Mouse (Mus musculus) hindbrain, embryonic 13.5 days (tissue): Measurements from ENCODE around the gene Fabp7. TPM values are rescaled to one million over a fixed set of nuclear protein-coding genes. Genes with fewer than 3 reads are reported as not detected.

Source experiments
- ATAC-seq: fragments of 200-750 bp; cut with Nextera tagmentation; 2 replicates; pipeline ENCODE4 v1.8.0; 2017; ENCODE audit warnings: moderate TSS enrichment; ENCODE audit not compliant: low FRiP score
- H3K27ac ChIP-seq: fragments of 300-500 bp; sonication (generic); 2 replicates; pipeline ENCODE4 v1.5.1; 2015; ENCODE audit warnings: inconsistent platforms, mild to moderate bottlenecking, moderate library complexity
- H3K27me3 ChIP-seq: fragments of 300-500 bp; sonication (generic); 2 replicates; pipeline ENCODE4 v1.6.1; 2015; ENCODE audit warnings: mild to moderate bottlenecking, inconsistent platforms
- H3K36me3 ChIP-seq: fragments of 300-500 bp; sonication (generic); 2 replicates; pipeline ENCODE4 v1.6.1; 2015; ENCODE audit warnings: mild to moderate bottlenecking, inconsistent platforms
- H3K4me1 ChIP-seq: fragments of 300-500 bp; sonication (generic); replicated peaks from 2 replicates; pipeline ENCODE4 v1.6.1; 2015; ENCODE audit warnings: inconsistent platforms
- H3K4me2 ChIP-seq: fragments of 300-500 bp; sonication (generic); 2 replicates; pipeline ENCODE4 v1.6.1; 2015; ENCODE audit warnings: inconsistent platforms, mild to moderate bottlenecking, moderate library complexity
- H3K4me3 ChIP-seq: fragments of 300-500 bp; sonication (generic); 2 replicates; pipeline ENCODE4 v1.5.1; 2015; ENCODE audit warnings: mild to moderate bottlenecking, inconsistent platforms
- H3K9ac ChIP-seq: fragments of 300-500 bp; sonication (generic); 2 replicates; pipeline ENCODE4 v1.6.1; 2015; ENCODE audit warnings: mild to moderate bottlenecking, inconsistent platforms
- H3K9me3 ChIP-seq: fragments of 300-500 bp; sonication (generic); 2 replicates; pipeline ENCODE4 v1.6.1; 2016; ENCODE audit warnings: inconsistent platforms
- WGBS: fragments of 180-500 bp; shearing (Covaris S2); methylation state at CpG from one replicate; pipeline ENCODE4 v1.1.7; 2015; 5-methylcytosine and 5-hydroxymethylcytosine counted together
- polyA plus RNA-seq: library from polyadenylated mRNA; unstranded; fragments of >200 nt; fragmentation: Nextera tagmentation; extraction: Ambion mirVana; gene quantifications from 2 replicates; pipeline ENCODE4 v1.2.1, GENCODE M21; 2015

Gene Fabp7
- polyA plus RNA-seq: 2,194 and 2,515 TPM in 2 replicates

GRCm38 (mm10) chr10:57784876-57785150 is at the start of gene Fabp7:
TSS of gene Fabp7 (plus strand) at chr10:57784881.
- WGBS: 4% methylated on average over 7 of the region's 7 CpGs
- Histone ChIP-seq H3K4me1 (peaks cover 35% of the 10 kb centered on the region), H3K4me3 (peak within 1 kb of the TSS; percentile 42), H3K9ac (peak within 1 kb of the TSS; percentile 76), H3K4me2 (peak within 1 kb of the TSS; percentile 58), H3K27me3 (no peaks in the 10 kb centered on the region), H3K27ac (peak within 1 kb of the TSS; percentile 87), H3K36me3 (no peaks in the 10 kb centered on the region), H3K9me3 (no peaks in the 10 kb centered on the region)
- no peak for ATAC-seq

- H3K4me2 ChIP-seq: no peak overlapping the region
- no peak overlapping the region for H3K27ac ChIP-seq
- H3K9me3 ChIP-seq: no peaks in the 10 kb centered on the region
- no peak overlapping the region for H3K4me3 ChIP-seq
- no peak overlapping the region for H3K9ac ChIP-seq
- no peaks in the 10 kb centered on the region for H3K36me3 ChIP-seq
- H3K4me1 ChIP-seq: no peaks in the 10 kb centered on the region
- no peaks in the 10 kb centered on the region for H3K27me3 ChIP-seq
- WGBS: 57% methylated on average over 4 of the region's 4 CpGs
- no peak for ATAC-seq
Measured at GRCm38 (mm10) chr10:57740733-57741132, 43.9 kb upstream of the Fabp7 start.

- Histone ChIP-seq H3K4me3 (no peak overlapping the region), H3K36me3 (no peaks in the 10 kb centered on the region), H3K9me3 (no peaks in the 10 kb centered on the region), H3K27ac (no peak overlapping the region), H3K4me1 (no peaks in the 10 kb centered on the region), H3K9ac (no peak overlapping the region), H3K27me3 (no peaks in the 10 kb centered on the region), H3K4me2 (no peak overlapping the region)
- no peak for ATAC-seq
- 58% methylated on average over 2 of the region's 2 CpGs for WGBS
Measured at GRCm38 (mm10) chr10:57741351-57741750, 43.3 kb upstream of the Fabp7 start.

DNA sequence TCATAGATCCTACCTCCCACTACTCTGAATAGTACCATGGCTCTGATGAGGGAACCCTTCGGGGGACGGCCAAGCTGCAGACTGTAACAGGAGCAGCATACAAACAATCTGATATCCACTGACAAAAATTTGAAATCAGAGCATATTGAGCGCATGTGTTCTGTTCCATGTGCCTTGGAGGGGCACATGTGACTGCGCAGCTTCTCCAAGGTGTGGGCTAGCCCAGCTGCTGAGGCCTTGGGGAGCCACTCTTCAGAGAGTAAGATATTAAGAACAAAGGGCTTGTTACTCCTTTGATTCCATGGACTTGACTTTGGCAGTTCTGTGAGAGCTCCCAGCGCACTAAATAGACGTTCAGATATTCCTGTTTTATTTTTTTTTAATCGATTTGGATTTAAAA is 41.6 kb upstream of the Fabp7 start:
- Histone ChIP-seq H3K4me3 (no peak overlapping the region), H3K36me3 (no peaks in the 10 kb centered on the region), H3K4me2 (no peak overlapping the region), H3K9ac (no peak overlapping the region), H3K9me3 (no peaks in the 10 kb centered on the region), H3K27ac (no peak overlapping the region), H3K27me3 (no peaks in the 10 kb centered on the region), H3K4me1 (no peaks in the 10 kb centered on the region)
- ATAC-seq: 0 out of 2 replicates have a peak, but pooled peaks have one; percentile 26
- WGBS: 72% methylated on average over 7 of the region's 7 CpGs

DNA sequence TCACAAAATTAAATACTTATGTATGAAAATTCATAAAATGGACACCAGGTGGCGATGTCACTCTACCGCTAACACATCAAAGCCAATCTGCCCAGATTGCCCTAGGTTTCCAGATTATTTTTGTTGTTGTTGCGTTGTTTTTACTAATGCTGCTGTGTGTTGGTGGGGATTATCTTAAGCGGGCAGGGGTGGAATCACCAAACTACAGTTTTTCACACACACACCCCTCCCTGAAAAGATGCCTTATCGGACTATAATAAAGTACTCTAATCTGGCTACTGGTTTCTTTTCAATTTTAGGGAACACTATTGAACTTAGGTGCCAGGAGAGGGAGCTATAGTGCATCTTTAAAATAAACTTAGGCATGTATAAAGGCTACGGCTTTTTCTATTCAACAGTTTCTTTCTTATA is 41.1 kb upstream of the Fabp7 start:
- Histone ChIP-seq H3K4me2 (peak overlapping the region; percentile 54), H3K27ac (no peak overlapping the region), H3K4me3 (peak overlapping the region; percentile 39), H3K4me1 (no peaks in the 10 kb centered on the region), H3K9ac (no peak overlapping the region), H3K36me3 (no peaks in the 10 kb centered on the region), H3K27me3 (no peaks in the 10 kb centered on the region), H3K9me3 (no peaks in the 10 kb centered on the region)
- 3% methylated on average over 6 of the region's 6 CpGs for WGBS
- peak; percentile 83 for ATAC-seq

DNA sequence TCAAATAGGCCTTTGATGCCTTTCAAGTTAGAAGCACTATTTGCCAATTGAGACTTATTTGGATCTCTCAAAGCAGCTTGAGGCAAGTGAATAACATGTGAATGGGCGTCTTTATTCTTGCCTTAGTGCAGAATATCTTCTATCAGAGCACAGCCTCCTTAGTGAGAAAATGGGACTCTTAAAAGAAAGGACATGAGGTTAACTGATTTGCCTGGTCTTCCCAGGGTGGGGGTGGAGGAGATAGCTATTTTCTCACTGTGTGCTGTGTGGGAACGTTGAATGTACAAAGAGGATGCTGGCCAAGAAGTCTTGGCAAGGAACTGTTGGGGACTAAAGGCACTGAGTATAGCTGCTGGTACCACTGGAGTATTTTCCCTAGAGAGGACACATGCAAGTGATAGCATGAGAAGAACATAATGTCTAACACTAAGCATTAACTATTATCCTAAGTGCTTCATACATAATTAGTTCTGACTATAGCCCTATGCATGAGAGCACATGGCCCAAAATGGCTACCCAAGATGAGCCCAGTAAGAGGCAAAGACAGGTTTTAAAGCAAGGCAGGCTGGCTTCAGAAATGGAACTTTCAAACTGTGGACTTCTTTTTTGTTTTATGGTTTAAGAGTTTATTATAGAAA is 40.4 kb upstream of the Fabp7 start:
- Histone ChIP-seq H3K27ac (peak overlapping the region; percentile 27; the same call in 1 of the 2 replicates), H3K9ac (no peak overlapping the region), H3K9me3 (no peaks in the 10 kb centered on the region), H3K4me1 (no peaks in the 10 kb centered on the region), H3K4me2 (no peak overlapping the region), H3K4me3 (no peak overlapping the region), H3K36me3 (no peaks in the 10 kb centered on the region), H3K27me3 (no peaks in the 10 kb centered on the region)
- 17% methylated on average over 2 of the region's 2 CpGs for WGBS
- ATAC-seq: peak; percentile 85

DNA sequence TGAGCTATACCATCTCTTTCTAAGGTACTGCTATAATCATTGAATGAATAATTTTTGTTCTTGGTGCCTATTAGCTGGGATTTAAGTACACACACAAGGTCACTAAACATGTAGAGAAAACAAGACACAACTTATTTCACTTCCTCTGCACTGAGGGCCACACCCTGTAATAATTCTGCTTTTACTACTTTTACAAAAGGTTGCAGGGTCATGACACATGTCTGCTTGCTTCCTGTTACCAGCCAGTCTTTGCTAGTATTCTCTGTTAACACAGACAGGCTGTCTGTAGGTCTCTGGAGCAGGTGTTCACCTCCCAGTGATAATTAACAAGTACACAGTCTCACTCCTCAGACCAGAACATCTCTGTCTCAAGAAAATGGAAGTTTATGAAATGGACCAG is 39.2 kb upstream of the Fabp7 start:
- no peaks in the 10 kb centered on the region for H3K4me1 ChIP-seq
- H3K4me3 ChIP-seq: no peak overlapping the region

DNA sequence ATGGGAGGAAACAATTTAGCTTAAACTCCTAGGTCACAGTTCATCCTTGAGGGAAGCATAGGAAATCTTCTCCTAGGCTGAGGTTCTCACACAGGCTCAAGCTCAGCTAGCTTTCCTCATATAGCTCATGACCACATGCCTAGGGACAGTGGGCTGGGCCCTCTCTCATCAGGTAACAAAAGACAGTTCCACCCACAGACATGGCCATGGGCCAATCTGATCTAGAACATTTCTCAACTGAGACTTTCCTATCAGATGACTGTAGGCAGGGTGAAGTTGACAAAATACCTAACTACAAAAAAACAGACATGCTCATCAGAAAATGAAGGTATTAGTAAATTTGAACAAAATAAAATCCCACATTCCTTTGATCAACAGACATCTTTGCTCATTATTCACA is 37.6 kb upstream of the Fabp7 start:
- Histone ChIP-seq H3K4me2 (no peak overlapping the region), H3K36me3 (no peaks in the 10 kb centered on the region), H3K4me1 (no peaks in the 10 kb centered on the region), H3K27me3 (no peaks in the 10 kb centered on the region), H3K4me3 (no peak overlapping the region), H3K9ac (no peak overlapping the region), H3K9me3 (no peaks in the 10 kb centered on the region), H3K27ac (no peak overlapping the region)
- no peak for ATAC-seq

More for the DNA sequence above, 39.2 kb upstream of the Fabp7 start:
- Histone ChIP-seq H3K4me2 (no peak overlapping the region), H3K9me3 (no peaks in the 10 kb centered on the region), H3K9ac (no peak overlapping the region), H3K27me3 (no peaks in the 10 kb centered on the region), H3K36me3 (no peaks in the 10 kb centered on the region), H3K27ac (no peak overlapping the region)
- no peak for ATAC-seq

DNA sequence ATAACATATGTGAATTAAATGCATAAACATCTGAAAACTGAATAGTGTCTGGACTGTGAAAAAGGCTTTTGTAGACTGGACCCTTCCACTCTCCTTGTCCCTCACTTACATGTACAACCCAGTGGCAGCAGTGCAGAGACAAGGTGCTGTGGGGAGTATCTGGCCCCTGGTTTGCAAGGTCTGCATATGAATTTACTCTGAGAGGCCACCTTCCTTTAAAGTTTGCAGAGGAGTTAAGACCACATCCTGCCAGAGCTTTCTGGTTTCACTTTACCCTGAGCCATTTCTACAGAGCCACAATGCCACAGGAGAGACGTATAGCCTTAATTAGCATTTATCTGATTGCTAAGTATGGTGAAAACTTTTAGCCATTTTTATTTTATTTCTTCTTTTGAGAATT is 31.3 kb upstream of the Fabp7 start:
- no peak overlapping the region for H3K4me3 ChIP-seq
- H3K4me1 ChIP-seq: no peaks in the 10 kb centered on the region
- WGBS: 96% methylated on average over 1 of the region's 1 CpGs
- no peaks in the 10 kb centered on the region for H3K9me3 ChIP-seq
- H3K9ac ChIP-seq: no peak overlapping the region
- ATAC-seq: no peak
- H3K27me3 ChIP-seq: no peaks in the 10 kb centered on the region
- H3K4me2 ChIP-seq: no peak overlapping the region
- no peak overlapping the region for H3K27ac ChIP-seq
- no peaks in the 10 kb centered on the region for H3K36me3 ChIP-seq

DNA sequence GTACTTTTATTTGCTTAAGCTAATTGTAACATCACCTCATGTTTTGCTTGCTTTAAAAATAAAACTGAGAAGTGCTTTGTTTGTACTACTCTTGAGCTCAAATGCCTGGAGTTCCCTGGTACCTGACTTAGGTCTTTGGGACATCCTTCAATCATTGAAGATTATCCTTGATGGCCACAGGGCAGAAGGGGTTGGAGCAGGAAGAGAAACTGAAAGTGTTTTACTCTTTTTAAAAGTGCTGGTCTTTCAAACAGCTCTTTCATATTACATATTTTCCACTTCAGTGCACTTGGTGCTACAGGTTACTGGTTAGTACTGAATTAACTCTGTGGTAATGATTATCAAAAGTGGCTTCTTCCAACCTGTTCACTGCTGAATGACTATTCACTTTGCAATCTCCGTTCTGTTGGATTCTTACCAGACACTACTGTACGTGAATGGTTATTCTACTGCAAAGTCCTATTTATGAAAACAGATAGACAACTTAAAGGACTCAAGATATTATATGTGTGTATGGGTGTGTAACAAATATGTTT is 29.4 kb upstream of the Fabp7 start:
- H3K4me2 ChIP-seq: no peak overlapping the region
- H3K27me3 ChIP-seq: no peaks in the 10 kb centered on the region
- no peak overlapping the region for H3K27ac ChIP-seq
- H3K36me3 ChIP-seq: no peaks in the 10 kb centered on the region
- no peak overlapping the region for H3K4me3 ChIP-seq
- 94% methylated on average over 2 of the region's 2 CpGs for WGBS
- no peaks in the 10 kb centered on the region for H3K4me1 ChIP-seq
- H3K9me3 ChIP-seq: no peaks in the 10 kb centered on the region
- no peak overlapping the region for H3K9ac ChIP-seq
- ATAC-seq: no peak

- no peak overlapping the region for H3K9ac ChIP-seq
- no peaks in the 10 kb centered on the region for H3K27me3 ChIP-seq
- ATAC-seq: no peak
- no peaks in the 10 kb centered on the region for H3K9me3 ChIP-seq
- H3K4me2 ChIP-seq: no peak overlapping the region
- H3K4me1 ChIP-seq: no peaks in the 10 kb centered on the region
- no peak overlapping the region for H3K27ac ChIP-seq
- no peak overlapping the region for H3K4me3 ChIP-seq
- H3K36me3 ChIP-seq: no peaks in the 10 kb centered on the region
- WGBS: 98% methylated on average over 2 of the region's 2 CpGs
Measured at GRCm38 (mm10) chr10:57758999-57759398, 25.7 kb upstream of the Fabp7 start.

GRCm38 (mm10) chr10:57760694-57761093 is 24.0 kb upstream of the Fabp7 start:
- Histone ChIP-seq H3K27me3 (no peaks in the 10 kb centered on the region), H3K27ac (no peak overlapping the region), H3K36me3 (no peaks in the 10 kb centered on the region), H3K9ac (no peak overlapping the region), H3K4me2 (no peak overlapping the region), H3K4me1 (no peaks in the 10 kb centered on the region), H3K4me3 (no peak overlapping the region), H3K9me3 (no peaks in the 10 kb centered on the region)
- no peak for ATAC-seq
- WGBS: 67% methylated on average over 3 of the region's 3 CpGs

GRCm38 (mm10) chr10:57763044-57763443 is 21.6 kb upstream of the Fabp7 start:
- ATAC-seq: no peak
- no peak overlapping the region for H3K27ac ChIP-seq
- 35% methylated on average over 1 of the region's 1 CpGs for WGBS
- H3K9ac ChIP-seq: no peak overlapping the region
- H3K9me3 ChIP-seq: no peaks in the 10 kb centered on the region
- H3K4me1 ChIP-seq: no peaks in the 10 kb centered on the region
- H3K4me2 ChIP-seq: no peak overlapping the region
- no peaks in the 10 kb centered on the region for H3K27me3 ChIP-seq
- no peak overlapping the region for H3K4me3 ChIP-seq
- H3K36me3 ChIP-seq: no peaks in the 10 kb centered on the region
